Mouse (Mus musculus) CH12F3 (cell line): ENCODE measurements at regions not wholly inside any gene's neighbourhood (a gene's known extent, or its start where the extent isn't known, plus 50 kb on each side); places are given as distances from the start of the nearest gene placed in this dataset.

Experiments used
- in situ Hi-C: fragments of 300-500 bp; cut with MboI; formaldehyde crosslinking; loops from 2 replicates; pipeline ENCODE4 v1.14.3; 2020; ENCODE audit warnings: low sequenced_read_pairs

DNA sequence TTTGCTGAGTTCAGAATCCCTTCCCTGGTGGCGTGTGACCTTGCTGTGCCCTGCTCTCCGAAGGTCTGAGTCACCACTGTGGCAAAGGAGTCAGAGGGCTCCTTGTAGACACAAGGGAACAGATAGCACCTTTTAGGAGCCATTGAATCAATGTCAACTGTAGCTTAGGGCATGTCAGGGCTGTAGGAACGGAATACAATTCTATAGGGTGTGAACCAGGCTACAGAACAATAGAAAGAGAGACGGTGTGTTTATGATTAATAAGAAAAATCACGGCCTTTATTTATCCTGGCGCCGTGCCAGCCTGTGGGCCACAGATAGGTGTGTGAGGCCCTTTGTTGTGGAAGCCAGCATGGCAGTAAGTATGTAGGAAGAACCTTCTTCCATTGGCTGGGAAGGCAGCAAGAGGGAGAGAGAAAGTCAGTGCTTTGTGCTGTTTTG lies 228.4 kb upstream of the Foxq1 start:
- in situ Hi-C loops: no loop called here

DNA sequence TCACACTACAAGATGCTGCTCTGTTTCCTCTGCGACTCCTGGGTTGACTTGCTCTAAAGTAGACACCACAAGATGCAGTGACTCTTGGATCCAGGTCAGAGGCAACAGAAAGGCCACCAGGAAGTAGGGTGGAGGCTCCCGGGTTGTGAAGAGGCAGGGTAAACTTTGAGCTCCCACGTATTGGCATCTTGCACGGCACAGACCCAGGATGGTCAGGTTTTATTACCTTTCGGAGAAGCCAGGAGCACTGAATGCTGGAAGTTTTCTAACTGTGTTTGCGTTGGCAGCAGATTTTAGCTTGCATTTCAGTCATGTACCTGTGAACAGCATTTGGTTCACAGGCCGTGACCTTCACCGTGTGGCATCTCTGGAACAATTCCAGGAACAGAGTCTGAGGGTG lies 227.2 kb upstream of the Foxq1 start:
- in situ Hi-C loops: no loop called here

DNA sequence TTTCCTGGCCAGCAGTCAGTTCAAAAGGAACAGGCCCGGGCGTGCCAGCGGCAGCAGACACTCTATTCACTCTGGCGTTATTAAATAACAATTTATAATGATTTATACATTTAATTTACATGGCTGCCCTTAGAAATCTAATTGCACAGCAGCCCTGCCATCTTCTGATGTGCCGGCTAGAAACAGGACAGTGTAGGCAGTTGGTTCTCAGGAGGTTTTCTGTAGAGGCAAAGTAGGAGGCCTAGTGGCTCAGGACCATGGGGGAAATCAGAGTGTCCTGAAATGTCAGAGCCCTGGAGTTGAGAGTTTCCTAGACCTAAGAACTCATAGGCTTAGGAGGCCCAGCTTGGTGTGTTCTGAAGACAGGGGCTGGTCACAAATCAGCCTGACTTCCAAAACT lies 225.2 kb upstream of the Foxq1 start:
- in situ Hi-C loops: no loop called here

DNA sequence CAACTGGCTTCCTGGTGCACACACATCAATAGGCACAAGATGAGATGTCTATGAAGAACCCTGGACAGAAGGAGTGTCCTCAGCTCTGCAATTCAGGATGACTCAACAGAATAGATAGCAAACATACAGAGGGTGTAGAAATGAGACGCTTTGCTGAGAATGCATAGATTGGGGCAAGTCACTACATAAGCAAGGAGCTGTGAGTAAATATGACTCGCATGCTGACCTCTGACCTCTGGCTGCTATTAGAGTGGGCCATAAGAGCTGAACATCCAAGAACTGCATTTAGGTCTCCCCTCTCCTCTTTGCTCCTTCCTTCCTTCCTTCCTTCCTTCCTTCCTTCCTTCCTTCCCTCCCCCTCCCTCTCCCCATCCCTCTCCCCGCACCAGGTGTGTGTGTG lies 221.0 kb upstream of the Foxq1 start:
- in situ Hi-C loops: no loop called here

DNA sequence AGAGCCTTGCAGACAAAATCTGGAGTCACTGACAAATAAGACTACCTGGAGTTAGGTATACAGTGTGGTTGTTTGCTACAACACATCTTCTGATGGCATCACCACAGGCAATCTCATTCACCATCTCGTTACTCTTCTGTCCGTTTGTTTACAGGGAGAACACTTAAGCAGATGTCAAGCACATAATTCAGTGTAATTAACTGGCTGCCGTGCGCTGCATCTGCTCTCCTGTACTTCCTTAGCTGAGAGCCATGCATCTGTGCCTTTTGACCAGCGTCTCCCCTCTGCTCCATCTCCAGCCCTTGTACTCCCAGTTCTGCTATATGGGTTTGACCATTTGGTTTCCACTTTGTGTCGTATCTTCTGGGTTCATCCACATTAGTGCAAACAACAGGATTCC lies 218.3 kb upstream of the Foxq1 start:
- in situ Hi-C loops: no loop called here

DNA sequence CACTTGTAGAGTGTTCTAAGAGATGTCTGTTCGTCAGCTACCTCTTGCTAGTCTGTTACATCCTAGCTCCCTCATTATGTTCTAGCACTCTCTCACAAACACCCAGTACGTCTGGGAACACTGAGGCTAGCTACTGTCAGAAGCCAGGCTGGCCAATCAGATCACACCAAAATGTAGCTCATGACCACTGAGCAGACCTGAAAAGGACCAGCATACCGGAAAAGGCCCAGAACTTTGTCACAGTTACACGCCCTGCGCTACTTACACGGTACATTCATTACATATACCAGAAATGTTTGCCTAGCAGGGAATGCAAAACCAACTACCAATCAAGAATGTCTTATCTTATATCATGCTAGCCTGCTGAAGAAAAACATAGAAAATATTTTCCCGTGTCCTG lies 216.5 kb upstream of the Foxq1 start:
- in situ Hi-C loops: no loop called here

DNA sequence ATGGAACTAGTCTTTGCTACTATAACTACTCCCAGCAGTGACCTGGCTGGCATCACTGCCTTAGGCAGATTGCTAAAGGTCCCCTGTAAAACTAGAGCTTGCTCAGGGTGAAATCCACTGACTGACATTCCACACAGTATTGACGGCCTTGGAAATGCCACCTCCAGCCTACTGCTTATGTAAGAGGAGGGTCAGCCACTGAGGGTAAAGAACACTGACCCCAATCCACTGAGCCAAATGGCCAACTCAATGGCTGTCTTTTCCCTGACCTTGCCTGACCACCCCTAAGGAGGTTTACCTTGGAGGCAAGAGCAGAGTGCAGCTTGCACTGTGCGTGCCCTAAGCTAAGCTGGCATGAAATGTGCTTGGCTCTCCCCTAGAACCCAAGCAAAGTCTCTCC lies 216.0 kb upstream of the Foxq1 start:
- in situ Hi-C loops: no loop called here

DNA sequence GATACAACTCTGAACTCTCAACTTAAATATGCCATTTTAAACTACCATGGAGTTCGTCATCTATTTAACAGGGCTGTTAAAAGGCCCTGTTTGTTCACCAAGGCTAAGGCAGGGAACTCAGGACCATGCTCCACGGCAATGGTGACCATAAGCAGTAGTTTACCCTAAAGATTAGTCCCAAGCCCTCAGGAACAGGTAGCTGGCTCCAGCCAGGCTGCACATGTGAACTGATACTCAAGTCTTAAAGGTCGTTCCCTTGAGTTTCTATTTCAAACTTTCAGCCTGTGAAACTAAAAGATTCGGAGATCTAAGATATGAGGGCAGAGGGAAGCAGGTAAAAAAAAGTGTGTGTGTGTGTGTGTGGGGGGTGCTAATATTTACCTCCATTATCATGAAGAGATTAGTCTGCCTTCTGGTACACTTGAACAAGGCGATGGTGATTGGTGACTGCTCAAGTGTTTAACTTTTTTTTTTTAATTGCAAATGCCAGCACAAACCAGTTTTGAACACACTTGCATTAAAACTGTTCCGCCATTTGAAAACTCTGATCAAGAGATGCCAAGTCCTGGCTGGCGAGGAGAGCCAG lies 215.5 kb upstream of the Foxq1 start:
- in situ Hi-C loops: no loop called here

DNA sequence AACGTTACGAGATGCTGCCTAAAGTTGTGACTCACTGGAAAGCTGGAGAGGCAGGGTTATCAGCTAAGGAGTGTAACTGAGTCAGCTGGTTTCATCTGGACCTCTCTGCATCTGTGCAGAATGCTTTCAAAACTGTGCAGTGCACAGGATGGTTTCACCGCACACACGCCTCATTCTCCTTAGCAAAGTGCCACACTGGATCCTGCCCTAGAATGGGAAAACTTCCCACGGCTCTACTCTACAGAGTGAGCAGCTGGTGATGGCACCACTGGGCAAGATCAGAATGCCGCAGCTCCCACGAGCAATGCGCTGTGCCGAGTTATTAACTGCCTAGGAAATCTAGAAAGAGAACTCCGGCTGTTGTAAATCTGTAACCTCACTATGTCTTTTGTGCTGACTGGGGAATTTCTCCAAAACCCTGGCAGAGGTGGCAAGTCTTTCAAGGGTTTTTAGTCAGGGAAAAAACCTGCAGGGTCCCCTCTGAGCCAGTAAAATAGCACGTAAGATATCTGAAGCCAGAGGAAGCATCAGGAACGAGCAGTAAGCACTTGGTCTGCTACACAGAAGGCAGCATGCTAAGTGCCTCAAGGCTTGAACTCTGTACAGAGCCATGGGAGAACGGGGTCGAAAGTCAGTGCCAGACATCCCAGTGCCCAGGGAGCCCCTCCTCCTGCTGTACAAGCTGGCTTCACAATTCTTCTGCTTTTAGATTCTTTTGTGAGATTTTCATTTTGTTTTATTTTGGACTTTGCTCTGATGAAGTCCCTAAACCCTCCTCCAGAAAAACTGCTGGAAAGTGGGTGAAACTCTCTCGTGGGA lies 214.4 kb upstream of the Foxq1 start:
- in situ Hi-C loops: no loop called here

DNA sequence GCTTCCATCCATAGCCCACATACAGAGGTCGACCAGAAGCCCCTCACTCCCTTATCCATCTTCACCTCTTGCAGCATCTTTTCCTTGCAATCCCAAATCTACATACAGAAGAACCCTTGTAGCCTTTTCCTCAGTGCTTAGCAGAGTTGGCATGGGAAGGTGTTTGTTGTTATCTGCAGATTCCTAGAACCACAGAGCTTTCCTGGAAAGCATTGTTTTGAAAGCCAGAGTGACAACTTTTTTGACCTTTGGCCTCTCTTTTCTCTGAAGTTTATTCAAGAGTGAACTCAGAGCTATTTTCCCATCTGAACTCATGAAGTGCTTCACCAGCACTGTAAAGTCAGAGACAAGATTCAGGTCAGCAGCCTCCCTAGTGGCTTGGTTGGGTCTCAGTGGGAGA lies 209.7 kb upstream of the Foxq1 start:
- in situ Hi-C loops: no loop called here

DNA sequence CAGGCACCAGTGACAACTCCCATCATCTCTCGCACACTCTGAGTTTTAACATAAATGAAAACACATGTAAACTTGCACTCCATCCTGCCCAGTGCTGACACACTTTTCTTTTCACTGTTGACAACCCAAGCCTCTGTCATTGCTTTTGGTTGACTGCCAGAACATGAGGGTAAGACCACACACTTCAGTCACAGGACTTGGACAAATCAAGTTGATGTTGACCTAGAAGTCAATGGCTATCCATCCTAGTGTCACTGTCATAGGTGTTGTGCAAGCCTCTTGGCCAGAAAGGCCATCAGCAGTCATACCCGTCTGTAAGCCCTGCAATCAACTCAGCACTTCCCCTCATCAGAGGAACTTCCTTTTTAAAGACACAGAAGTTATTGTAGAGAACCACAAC lies 208.9 kb upstream of the Foxq1 start:
- in situ Hi-C loops: no loop called here

DNA sequence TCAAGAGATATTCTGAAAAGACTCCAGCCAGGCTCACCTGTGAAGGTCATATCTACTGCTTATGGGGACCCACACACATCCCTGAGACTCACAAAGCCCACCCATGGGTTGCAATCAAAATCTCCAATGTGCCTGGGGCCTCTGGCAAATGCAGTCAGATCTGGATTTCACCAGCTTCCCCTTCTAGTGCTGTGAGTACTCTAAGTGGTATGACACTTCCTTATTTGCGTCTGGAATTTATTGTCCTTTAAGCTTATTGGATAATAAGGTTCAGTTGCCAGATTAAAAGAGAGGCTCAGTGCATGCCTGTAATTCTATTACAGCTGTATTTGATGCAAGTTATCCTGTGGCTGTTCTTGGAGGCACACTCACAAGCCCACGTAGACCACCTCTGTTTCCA lies 206.3 kb upstream of the Foxq1 start:
- in situ Hi-C loops: no loop called here

DNA sequence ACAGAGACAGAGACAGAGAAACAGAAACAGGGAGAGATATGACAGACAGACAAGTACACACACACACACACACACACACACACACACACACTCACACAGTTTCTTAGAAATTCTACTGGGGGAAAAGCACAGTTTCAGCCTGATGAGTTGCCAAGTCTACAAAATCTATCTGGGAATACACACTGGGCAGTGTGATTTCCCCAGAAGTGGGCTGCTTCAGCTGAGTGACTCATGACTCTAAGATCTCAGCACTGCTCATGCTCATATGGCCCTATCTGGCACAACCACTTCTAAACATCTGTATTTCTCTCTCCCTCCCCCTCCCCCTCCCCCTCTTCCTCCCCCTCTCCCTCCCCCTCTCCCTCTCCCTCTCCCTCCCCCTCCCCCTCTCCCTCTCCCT lies 204.5 kb upstream of the Foxq1 start:
- in situ Hi-C loops: no loop called here

DNA sequence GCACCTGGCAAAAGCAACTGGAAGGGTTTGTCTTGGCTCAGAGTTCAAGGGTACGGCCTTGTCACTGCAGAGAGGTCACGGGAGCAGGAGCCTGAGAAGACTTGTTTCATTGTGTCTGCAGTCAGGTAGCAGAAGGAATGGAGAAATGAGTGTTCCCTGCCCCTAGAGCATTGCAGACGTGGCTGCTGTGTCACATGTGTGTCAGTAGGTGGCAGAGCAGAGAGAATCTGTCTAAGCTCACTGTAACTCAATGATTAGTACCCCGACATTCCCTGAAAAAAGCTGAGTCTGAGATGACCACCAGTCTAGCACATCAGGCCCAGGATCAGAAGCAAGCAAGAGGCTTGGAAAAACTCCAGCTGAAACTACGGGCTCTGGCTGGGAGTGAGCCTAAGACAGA lies 203.1 kb upstream of the Foxq1 start:
- in situ Hi-C loops: no loop called here

DNA sequence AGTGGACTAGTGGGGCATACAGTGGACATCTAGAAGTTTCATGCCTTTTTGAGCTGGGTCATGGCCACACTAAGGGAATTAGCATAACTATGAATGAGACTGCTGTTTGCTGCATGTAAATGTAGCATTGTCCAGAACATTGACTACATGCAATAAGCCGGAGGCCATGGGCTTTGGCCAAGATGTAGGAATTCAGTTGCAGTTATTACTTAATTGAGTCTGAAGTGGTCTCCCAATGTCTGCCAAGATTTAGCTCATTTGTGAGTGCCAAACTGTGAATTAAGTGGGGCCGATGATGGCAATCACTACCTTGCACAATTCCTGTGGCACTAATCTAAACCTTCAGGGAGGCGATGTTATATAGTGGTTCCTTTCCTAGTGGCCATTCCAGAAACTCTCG lies 196.6 kb upstream of the Foxq1 start:
- in situ Hi-C loops: no loop called here

DNA sequence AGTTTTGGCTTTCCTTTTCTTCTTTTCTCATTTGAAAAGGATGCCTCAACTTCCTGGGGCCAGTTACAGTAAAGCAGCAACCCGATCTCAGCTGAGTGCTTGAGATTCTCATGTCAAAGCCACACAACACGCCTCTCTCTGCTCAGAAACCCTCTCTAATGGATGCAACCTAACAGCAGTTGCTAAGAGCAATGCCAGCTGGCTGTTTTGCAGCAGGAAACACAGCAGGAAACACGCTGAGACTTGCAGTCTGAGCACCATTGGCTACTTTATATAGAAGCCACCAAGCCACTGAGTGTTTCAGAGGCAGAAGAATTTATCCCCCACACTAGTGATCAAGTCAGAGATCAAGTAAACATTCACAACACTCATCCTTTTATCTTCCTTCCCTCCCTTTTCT lies 193.5 kb upstream of the Foxq1 start:
- in situ Hi-C loops: no loop called here

DNA sequence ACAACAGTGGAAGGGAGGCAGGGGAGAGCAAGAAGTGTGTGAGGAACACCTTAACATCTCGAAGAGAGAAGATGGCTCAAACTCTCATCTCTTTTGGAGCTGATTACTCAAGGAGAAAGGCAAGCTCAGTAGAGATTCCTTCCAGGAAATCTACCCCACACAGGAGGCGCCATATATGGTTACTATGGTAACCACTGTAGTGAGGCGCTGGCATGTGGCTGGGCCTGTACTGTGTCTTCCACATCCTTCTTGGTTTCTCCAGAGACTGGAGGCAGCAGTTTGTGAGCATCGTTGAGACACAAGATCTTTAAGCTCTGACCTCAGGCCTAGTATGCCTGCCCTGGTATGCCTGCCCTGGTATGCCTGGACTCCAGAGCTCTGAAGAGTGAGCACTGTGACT lies 191.6 kb upstream of the Foxq1 start:
- in situ Hi-C loops: no loop called here

DNA sequence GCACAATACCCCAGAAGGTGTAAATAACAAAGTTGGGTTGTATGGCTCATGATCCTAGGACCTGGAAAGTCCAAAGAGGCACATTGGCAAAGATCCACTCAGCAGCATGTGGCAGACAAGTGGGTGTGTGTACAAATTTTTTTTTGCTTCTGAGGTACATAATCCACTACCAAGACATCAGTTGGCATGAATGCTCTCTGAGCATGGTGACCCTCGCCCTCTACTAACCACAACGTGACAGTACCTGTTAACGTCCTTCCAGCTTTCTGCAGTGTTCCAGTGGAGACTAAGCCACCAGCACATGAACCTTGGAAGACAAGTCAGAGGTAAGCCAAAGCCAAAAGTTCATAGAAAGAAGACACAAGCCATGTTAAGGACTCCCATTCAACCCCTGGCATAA lies 188.7 kb upstream of the Foxq1 start:
- in situ Hi-C loops: no loop called here

DNA sequence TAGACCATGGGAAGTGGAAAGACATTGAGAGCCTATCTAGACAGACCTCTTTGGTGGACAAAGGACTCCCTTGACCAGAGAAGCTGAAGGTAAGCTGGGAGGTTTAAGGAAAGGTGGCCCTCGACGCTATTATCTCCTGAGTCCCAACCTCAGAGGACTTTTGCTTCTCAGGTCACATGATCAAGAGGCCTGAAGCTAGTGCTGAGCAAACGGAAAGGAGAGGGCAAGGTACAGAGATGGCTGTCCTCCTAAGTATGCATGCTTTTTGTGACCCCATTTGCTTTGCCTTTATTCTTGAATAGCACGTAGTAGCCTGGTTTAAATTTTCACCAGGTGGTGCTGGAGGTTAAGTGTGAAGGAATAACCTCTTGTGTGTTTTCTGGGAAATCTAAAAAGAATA lies 186.8 kb upstream of the Foxq1 start:
- in situ Hi-C loops: no loop called here

DNA sequence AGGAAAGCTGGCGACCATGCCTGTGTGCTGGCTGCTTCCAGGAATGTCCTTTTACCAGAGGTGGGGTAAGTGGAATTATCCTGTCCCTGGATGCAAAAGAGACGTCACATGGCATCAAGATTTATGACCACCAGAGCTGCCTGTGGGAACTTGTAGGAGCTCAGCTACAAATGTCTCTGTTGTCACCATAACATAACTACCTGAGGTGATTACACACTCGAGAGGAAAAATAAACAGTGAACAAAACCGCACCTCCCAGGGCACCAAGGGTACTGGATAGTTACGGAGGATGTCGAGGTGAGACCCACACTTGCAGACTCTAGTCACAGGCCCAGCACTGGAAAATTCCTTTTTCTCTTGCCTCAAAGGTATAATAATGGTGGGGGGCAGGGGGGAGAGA lies 185.1 kb upstream of the Foxq1 start:
- in situ Hi-C loops: no loop called here

DNA sequence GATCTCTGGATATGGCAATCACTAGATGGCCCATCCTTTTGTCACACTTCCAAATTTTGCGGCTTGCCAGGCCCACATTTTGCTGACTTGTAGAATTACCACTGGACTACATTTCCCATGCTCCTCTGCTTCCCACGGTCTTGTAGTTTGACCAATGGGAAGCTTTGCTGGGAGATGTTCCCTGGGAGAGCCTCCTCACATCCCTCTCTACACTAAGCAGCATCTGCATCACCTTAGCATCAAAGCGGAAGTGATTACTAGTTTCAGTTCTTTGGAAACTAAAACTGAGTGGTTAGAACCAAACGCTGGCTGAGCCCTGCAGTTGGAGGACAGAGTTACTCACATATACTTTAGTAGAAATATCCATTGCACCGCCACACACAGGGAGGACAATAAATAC lies 181.9 kb upstream of the Foxq1 start:
- in situ Hi-C loops: no loop called here

DNA sequence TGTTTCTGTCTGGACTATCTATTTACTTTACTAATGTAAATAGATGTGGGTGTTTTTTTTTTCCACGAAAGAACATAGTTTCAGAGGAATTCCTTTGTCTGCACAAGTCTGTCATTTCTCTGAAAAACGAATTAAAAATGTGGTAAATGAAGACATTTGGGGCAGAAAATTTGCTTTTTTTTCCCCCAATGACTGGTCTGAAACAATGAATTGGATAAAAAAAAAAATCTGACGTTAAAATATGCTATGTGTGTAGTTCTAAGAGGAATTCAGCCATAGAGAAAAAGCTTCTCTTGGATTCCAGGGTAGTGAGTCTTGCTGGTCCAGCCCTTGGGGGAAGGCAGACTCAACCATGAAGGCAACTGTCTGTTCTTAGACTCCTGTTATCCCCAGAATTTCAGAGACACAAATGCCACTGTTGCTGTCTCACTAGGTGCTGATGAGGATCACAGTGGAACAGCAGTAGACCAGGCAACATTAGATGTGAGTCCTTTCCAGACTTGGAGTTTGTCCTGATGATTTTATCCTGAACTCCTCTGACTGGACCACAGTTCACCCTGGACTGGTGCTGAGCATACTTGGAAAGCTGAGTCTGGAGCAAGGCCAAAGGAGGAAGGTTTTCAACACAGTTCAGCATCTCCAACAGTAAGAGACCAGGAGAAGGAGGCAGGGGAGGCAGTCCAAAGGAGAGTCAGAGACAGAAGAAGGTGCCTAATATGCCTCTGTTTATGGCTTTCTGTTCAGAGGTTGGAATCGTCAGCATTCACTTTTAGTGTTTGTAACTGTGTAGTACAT lies 162.3 kb upstream of the Foxq1 start:
- in situ Hi-C loops: no loop called here
